Mouse (Mus musculus) CH12.LX (cell line): ENCODE measurements around the gene Egln1.

Source experiments
- CHD1 ChIP-seq: IDR thresholded peaks from 2 replicates; pipeline ENCODE4 v1.6.1; 2012; ENCODE audit warnings: low read depth, low read length, improper control_type of control experiment, inconsistent platforms
- CTCF ChIP-seq, 2 experiments: IDR thresholded peaks in 1 of 2; conservative IDR thresholded peaks in 1 of 2; 2 replicates each; pipeline ENCODE4 v1.5.1; 2011 to 2012; ENCODE audit warnings: low read depth in 2 of 2, low read length in 2 of 2, improper control_type of control experiment in 1 of 2, inconsistent platforms in 1 of 2, mild to moderate bottlenecking in 1 of 2, moderate library complexity in 1 of 2
- ELF1 ChIP-seq: IDR thresholded peaks from 2 replicates; pipeline ENCODE4 v1.6.1; 2014; ENCODE audit warnings: low read depth, mild to moderate bottlenecking, inconsistent platforms, low read length, improper control_type of control experiment
- MEF2A ChIP-seq: IDR thresholded peaks from 2 replicates; pipeline ENCODE4 v1.6.1; 2014; ENCODE audit warnings: low read depth, mild to moderate bottlenecking, inconsistent platforms, low read length, improper control_type of control experiment, borderline replicate concordance
- POLR2A ChIP-seq: IDR thresholded peaks from 2 replicates; pipeline ENCODE4 v1.6.1; 2011; ENCODE audit warnings: low read depth, mild to moderate bottlenecking, improper control_type of control experiment, low read length
- POLR2AphosphoS2 ChIP-seq: IDR thresholded peaks from 2 replicates; pipeline ENCODE4 v1.6.1; 2011; ENCODE audit warnings: low read depth, low read length, improper control_type of control experiment
- ZNF384 ChIP-seq: IDR thresholded peaks from 2 replicates; pipeline ENCODE4 v1.6.1; 2012; ENCODE audit warnings: low read depth, low read length, improper control_type of control experiment, inconsistent platforms

DNA sequence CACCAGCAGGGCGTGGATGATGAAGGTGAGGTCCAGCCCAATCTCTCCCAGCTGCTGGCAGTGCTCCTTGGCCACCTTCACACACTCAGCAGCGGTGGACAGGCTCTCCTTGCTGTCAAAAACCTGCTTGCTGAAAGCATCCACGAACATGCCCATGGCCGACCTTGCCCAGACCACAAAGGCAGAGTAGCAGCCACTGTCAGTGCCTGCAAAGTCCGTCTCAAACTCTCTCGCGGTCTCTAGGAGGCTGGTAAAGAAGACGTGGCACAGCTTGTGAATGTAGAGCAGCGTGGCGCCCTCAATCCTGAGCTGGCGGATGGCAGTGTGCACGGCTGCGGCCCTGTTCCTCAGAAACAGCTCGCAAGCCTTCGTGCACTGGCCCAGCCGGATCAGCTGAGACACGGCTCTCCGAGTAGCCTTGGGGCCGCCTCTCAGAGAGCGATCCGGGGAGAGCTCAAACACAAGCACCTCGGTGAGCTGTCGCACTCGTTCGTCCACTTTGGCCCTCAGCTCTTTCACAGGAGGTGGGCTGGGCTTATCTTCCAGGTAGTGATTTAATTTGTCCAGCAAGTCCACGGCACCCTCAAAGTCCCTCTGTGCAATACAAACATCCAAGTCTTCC lies 53.0 kb downstream of the Egln1 start:
- TF ChIP-seq CHD1 (no peak), CTCF (conservative IDR thresholded peaks at IDR 0.05 in 1 of 2, IDR thresholded peaks at IDR 0.05 in 1 of 2; ENCODE audit: low read depth in 2 of 2, low read length in 2 of 2) (no peak), POLR2AphosphoS2 (no peak), ZNF384 (no peak), ELF1 (no peak), POLR2A (no peak), MEF2A (no peak)
